Mouse (Mus musculus) C2C12 (cell line): ENCODE measurements around the gene Wdr24.

Experiments
- CTCF ChIP-seq: IDR thresholded peaks from one replicate; pipeline ENCODE4 v1.5.1; 2011; ENCODE audit not compliant: control insufficient read depth, insufficient read depth, insufficient read length
- MAX ChIP-seq: IDR thresholded peaks from one replicate; pipeline ENCODE4 v1.6.1; 2011; ENCODE audit warnings: mild to moderate bottlenecking, control low read depth
- USF1 ChIP-seq: IDR thresholded peaks from one replicate; pipeline ENCODE4 v1.6.1; 2011; ENCODE audit warnings: low read depth, mild to moderate bottlenecking, control low read depth, moderate library complexity

GRCm38 (mm10) chr17:25827011-25827410 is 3.6 kb downstream of the Wdr24 start:
- TF ChIP-seq CTCF (no peak), USF1 (no peak), MAX (no peak)
